Mouse (Mus musculus) neutrophil, adult 5-6 weeks (primary cell): ENCODE data around the gene Hoxc10. TPM values are rescaled to one million over a fixed set of nuclear protein-coding genes. Genes with fewer than 3 reads are reported as not detected.

Experiments
- ATAC-seq: fragments of 151-379, 151-347 bp; 2 replicates; pipeline ENCODE4 v1.8.0; 2017; ENCODE audit warnings: mild to moderate bottlenecking, moderate TSS enrichment; ENCODE audit not compliant: insufficient number of reproducible peaks, poor library complexity, low FRiP score, severe bottlenecking; ENCODE audit errors: extremely low read depth
- total RNA-seq: library from RNA; stranded (forward); fragments of 200-1000 nt; gene quantifications from 2 replicates; pipeline ENCODE4 v1.2.3, GENCODE M21; 2017

Gene Hoxc10
- total RNA-seq, 1 experiment from 2014 or later, result not detected

DNA sequence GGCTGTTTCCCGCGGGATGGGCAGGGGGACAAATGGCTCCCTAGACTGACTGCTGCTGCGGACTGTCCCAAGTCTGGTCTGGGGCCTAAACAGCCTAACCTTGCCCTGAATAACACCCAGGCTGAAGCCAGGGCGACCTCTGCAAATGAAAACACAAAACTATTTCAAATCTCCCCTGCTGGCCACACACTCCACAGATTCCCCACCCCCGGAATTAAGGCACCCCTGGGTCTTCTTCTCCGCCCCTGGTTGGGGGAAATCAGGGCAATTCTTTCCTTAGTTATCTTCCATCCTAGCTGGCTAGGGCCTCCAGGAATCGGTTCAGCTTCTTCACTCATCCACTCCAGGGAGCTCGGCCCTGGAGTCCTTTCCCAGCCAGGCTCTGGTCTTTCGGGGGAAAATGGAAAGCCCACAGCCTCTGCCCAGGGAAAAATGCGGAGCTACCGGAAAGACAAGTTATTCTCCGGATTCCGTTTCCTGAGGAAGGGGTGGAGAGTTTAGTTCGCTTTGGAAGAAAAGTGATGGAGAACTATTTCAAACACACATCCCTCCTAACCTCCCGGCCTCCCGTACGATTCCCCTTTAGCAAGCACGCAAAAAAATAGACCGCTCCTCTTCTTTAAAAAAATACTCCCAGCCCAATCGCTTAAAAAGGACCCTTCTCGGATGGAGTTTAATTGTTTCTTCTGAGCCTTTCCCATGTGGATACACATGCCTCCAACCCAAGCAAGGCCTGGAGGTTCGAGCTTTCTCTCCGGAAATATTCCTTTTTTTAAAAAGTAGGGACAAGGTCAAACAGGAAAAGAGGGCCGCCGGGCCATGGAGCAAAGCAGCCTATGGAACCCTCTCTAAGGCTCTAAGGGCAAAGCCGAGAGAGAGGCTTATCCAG lies 1.3 kb upstream of the Hoxc10 start:
- ATAC-seq, result no peak

DNA sequence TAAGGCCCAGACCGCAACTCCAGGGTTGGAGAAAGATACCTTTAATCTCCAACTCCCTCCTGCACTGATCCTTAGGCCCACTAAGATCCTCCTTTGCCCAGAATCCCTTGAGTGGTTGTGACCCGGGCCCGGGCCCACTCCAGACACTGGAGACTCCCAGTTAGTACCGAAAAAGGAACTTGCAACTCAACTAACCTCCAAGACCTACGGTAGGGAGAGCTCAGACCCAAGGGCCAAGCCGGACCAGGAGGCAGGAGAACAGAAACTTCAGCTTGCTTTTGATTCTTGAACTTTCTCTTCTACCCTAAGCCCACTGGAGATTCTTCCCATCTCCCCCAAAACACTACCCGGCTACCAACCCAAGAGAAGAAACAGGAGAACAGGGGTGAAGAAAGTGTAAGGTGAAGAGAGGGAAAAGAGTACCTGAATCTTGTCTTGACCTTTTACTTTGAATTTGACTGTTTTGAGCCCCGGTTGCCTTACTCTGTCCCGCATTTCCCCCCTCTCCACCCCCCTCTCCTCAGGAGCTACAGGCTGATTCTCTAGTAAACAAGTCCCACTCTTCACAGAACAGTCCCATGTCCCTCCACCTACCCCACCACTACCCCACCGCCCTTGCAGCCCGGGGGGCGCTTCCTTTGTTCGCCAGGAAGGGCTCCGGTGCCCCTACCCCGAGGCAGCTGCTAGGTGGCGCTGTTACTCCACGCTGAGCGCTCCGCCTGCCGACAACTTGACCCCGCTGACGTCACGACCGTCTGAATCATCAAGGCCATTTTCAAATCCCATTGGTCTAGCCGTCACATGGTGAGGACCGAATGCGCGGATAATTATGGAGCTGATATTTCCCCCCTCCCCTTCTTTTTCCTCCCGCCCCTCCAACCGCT lies 462 bp upstream of the Hoxc10 start:
- peak; percentile 36; the same call in 1 of the 2 replicates for ATAC-seq

DNA sequence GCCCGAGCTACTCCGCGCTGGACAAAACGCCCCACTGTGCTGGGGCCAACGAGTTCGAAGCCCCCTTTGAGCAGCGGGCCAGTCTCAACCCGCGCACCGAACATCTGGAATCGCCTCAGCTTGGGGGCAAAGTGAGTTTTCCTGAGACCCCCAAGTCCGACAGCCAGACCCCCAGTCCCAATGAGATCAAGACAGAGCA lies 615 bp downstream of the Hoxc10 start, which contains the start of gene Hoxc5:
Hoxc5 (plus strand) TSS at position 132 of the 199 bp plus-strand sequence.
- no peak for ATAC-seq

DNA sequence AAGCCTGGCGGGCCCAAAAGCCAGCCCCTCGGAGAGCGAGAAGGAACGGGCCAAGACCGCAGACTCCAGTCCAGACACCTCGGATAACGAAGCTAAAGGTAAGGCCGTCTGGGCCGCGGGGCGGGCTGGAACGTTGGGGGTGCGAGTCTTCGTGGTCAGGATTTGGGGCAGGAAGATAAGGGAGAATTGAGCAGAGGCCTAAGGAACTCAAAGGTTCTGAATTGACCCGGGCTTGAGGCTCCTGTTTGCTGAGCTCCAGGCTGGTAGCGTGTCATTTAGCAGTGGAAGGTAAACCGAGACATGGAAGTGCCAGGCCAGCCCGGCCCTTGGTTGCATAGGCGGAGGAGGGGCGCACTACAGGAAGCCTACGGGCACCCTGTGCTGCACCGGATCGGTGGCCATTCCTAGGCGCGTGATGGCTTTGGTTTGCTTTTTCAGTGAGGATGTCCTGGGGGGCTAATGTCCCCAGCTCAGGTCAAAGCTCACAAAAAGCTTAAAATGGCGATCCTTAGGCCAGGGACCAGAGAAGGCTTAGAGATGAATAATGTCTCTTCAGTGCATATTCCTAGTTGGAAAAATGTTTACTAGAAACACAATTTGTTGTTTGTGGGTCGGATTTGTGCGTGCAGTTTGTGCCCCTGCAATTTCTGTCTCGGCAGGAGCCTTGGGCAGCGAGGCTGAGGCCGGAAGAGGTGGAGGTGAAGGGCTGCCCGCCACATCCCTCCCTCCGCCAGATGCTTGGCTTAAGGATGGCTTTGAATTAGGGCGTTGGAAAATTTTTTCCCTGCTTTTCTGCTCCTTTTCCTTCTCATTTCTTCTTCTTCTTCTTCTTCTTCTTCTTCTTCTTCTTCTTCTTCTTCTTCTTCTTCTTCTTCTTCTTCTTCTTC lies 1.2 kb downstream of the Hoxc10 start:
- ATAC-seq, result no peak

DNA sequence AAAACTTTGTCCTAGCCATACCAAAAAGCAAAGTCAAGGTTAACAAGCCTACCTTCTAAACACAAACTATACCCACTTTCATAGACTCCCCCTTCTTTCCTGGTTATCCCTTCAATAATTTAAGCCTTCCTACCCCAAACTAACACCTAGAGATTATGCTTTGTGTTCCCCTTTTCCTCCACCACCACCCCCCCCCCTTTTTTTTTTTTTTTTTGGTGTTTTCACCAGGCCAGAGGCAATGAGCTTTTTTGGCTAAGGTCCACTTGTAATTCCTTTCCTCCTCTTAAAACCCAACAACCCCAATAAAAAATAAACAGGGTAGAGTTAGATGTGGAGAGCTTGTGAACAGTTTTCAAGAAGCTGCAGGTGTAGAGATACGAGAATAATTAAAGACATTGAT lies 2.7 kb downstream of the Hoxc10 start:
- no peak for ATAC-seq

DNA sequence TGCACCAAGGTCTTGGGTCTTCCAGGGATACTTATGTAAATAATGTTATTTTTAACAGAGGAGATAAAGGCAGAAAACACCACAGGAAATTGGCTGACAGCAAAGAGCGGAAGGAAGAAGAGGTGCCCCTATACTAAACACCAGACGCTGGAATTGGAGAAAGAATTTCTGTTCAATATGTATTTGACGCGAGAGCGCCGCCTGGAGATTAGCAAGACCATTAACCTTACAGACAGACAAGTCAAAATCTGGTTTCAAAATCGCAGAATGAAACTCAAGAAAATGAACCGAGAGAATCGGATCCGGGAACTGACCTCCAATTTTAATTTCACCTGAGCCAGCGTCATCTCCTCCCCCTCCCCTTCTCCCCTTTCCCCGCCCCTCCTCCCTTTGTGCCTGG lies 4.1 kb downstream of the Hoxc10 start:
- no peak for ATAC-seq

DNA sequence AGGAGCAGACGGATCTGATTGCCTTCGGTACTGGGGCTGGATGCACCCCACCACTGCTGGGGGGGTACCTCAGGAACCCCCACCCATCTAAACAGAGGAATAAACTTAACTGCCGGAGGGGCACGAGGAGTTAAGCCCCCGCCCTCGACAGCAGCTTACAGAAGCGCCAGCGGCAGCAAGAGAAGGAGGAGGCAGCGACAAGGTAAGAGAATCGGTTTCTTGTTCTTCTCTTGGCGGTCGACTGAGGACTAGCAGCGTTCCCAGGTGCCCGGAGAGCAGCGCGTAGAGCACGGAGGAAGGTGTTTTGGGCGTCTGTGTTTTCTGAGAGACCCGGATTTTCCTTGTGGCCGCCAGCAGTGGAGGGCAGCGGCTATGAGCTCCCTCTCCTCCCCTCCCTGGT lies 5.7 kb downstream of the Hoxc10 start:
- ATAC-seq, result no peak

DNA sequence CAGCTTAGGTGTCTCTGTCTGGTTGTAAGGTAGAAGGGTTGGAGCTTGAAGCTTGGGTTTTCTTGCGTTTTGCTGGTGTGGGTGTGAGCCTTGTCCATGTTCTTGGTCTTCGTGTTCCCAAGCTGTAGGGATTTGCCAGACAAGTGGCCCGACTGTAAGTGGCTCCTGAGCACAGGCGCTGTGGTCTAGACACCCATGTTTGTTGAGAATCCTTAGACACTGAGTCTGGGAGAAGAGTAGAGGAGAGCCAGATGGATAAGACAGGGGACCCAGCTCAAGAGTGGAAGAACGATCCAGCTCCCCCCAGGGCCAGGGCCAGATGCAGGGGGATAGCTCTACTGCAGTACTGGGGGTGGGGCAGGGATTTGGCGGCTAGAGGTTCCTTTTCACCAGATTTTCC lies 6.2 kb downstream of the Hoxc10 start:
- ATAC-seq, result no peak

DNA sequence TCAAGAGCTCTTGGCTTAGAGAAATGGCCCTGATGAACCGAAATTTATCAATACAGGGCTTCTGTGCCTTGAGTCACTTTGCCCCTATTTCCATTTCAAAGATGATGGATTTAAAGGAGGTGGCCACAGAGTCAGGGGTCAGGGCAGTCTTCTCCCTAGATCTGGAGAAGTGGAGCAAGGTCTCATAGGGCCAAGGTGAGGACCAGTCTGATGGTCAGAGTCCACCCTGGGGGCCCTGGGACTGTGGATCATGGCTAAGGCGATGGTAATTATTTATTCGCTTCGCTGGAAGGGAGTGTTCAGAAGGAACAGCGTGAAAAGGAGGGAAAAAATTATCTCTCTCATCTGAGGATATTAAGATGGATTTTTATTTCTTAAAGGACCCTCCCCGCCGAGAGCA lies 8.4 kb downstream of the Hoxc10 start:
- no peak for ATAC-seq

DNA sequence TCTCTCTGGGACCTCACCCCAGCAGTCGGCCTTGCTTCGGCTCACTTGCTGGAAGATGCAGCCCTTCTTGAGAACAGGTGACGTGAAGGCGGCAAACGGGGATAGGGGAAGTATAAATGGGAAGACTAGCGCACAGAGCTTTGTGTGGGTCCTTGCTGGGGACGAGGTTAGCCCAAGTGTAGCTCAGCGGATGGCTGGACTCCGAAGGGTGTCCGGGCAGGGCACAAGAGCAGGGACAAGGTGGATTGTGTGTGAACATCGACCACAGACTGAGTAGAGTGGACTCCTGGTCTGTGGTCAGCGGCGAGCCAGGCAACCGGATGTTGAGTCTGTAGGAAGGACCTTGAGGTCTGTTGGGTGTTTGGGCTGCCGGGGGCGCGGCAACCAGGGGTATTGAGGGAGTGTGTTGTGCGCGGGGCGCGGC lies 9.1 kb downstream of the Hoxc10 start:
- ATAC-seq, result no peak

DNA sequence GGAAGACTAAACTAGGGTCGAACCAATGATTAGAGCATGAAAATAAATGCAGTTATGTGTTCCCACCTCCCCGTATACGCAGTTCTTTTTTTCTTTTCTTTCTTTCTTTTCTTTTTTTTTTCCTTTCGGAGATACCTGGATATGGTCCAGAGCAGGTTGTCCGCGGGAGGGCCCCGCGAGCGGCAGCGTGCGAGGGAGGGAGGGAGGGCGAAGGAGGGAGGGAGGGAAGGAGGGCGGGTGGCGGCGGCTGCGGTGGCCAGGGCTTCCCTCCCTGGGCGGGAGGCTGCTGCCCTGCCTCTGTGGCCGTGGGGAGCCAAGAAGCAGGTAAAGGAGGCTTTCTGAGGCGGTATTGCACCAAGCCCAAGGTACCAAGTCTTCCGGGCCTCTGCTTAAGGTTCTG lies 9.6 kb downstream of the Hoxc10 start, which contains the start of gene Hoxc9:
Hoxc9 (plus strand) TSS at position 269 of the 400 bp plus-strand sequence.
- no peak for ATAC-seq

DNA sequence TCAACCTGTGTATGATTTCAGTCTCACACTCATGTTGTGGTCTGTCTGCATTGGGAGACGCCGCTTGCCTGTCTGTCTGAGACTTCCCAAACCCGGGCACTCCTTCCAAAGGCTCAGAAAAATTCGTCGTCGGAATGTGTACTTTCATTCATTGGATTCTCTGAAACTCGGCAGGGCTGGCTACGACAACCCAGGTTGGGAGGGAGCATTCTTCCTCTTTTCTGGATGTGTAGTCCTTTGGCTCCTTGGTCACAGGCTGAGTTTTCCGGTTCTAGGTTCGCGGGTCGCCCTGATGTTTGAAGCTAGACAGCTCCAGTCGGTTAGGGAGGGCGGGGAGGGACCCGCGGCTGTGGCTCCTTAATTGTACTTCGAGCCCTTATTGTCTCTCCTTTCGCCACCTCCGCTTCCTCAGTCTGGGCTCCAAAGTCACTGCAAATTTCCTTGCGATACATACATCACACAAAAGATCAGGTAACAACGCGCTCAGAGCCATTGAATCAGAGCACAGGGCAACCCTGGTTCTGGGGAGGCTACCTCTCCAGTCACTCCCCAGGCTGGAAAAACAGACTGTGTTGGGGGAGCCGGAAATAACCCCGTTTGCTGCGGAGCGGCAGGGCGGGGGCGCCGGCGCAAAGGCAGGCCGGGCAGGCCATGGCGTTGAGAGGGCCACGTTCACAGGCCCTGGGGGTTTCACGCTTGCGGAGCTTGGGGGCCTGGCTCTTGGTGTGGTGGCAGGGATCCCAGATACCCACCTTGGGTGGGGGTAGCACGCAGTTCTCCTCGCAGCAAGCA lies 10.2 kb downstream of the Hoxc10 start:
- no peak for ATAC-seq

DNA sequence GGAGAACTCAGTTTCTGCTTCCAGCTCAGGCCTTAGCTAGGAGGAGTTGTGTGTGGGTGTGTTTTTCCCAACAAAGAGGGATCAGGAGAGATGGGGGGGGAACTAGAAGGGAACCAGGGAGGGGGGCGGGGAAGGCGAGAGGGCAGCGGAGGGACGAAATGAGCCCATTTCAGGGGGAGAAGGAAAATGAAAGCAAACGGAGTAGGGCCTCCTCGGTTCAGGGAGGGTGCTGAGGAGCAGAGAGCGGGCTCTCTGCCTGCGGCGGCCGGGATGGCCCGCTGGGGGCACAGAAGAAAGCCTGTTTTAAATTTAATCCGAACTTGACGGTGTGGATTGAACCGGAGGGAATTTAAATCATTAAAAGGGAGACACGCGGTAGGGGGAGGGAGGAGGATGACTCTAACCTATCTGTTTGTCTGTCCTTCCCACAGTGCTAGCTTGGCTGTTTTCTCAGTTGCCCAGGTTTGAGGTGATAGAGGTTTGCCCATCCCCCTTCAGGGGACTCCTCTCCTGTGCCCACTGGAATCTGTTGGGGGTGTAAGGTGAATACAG lies 10.9 kb downstream of the Hoxc10 start:
- no peak for ATAC-seq

DNA sequence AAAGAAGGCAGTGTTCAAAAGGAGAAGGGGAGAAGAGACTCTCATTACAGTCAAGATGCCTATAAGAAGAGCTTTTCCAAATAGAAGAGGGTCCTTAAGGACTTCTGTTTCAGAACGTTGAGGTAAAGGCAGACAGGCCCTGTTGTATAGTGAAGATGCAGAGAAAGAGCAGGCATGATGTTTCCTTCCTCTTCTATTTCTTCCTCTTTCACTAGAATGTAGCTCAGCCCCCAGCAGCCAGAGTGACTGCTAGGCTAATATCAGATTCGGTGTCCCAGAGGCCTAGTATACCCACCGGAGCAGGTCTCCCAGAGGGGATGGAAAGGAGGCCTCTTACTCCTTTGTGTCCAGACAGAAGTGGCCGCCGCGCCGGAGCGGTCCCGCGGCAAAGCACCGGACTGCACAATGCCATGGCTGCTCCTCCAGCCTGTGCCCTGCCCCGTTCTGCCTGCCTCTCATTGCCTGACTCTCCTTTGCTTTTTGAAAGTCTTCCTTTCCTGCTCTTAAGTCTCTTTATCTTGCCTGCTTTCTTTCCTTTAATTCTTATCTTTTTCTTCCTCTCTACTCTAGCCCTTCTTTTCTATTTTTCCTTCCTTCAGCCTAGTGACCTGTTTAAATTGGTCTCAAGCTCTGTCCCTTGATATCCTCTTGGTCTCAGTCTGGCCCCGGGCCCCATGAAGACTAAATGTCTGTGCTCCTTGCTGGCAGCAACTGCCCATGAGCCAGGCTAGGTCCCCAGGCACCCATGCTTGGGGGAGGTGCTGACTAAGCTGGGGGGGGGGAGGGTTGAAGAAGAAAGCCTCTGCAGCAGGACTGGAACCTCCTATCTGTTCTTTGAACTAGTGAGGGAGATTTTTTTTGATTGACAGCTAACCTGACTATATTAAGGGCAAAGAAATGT lies 12.3 kb downstream of the Hoxc10 start:
- ATAC-seq, result no peak

DNA sequence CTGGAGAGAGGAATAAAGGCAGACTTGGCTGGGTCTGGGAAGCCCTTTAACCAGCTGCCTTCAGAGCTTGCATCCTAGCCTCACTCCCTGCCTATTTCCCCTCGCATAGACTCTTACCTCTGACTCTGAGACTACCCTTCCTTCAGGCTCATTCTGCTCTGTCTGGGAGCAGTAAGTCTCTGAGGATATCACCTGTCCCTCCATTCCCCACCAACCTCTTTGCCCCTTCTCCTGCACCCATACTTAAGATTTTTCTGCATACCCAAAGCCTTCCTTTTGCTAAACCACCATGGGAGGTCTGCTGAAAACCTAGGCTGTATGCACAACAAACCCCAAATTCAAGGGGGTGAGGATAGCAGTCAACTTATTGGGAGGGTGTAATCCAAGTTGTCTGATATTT lies 13.3 kb downstream of the Hoxc10 start:
- no peak for ATAC-seq

DNA sequence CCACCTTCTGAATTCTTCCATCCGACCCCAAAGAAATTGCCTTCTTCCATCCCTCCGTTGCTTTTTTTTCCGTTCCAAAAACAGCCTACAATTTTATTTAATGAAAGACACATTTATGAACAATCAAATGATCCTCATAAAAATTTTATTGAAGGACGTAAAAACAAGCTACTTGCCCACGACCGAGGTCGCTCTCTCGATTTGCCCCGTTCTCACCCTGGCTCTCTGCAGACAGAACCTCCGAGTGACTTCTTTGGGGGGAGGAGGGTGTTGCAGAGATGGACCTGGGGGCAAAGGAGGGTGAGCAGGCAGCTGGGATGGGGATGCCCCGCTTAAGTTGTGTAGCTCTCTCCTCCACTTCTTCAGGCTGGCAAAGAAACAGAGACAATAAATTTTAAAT lies 13.8 kb downstream of the Hoxc10 start:
- no peak for ATAC-seq

DNA sequence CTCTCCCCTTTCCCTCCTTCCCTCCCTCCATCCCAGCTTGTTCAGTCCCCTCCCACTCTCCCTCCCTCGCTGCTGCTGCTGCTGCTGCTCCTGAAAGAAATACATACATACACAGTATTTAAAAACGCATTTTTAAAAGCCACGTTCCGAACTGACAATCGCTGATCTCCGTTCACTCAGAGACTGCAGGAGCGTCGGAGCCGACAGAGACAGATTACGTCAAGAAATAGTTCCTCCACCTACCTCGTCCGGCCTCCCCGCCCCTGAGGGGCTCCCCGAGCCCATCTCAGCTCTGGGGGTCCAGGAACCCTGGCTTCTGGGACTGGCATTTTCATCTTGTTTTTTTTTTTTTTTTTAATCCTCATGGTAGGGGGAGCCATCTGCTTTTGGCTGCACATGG lies 14.3 kb downstream of the Hoxc10 start:
- ATAC-seq, result no peak
